Mouse (Mus musculus): ENCODE results near the gene Agl. TPM values are rescaled to one million over a fixed set of nuclear protein-coding genes. Genes with fewer than 3 reads are reported as not detected.
"Not testable (repeated sequence)": the region's sequence is repeated elsewhere in the genome, so short reads cannot be mapped to it uniquely, and the experiment has no call there.

Agl gene
- polyA plus RNA-seq, 1 experiment from 2014 or later = 16.1 TPM

- ATAC-seq (ENCODE audit: low FRiP score, low read depth) = no peak
- Histone ChIP-seq H3K4me2 (replicated peaks) (no peak overlapping the region), H3K9me3 (no peaks in the 10 kb centered on the region), H3K9ac (replicated peaks) (no peak overlapping the region), H3K27me3 (no peaks in the 10 kb centered on the region), H3K36me3 (peaks cover 69% of the 10 kb centered on the region), H3K4me3 (no peak overlapping the region), H3K27ac (replicated peaks) (no peak overlapping the region), H3K4me1 (no peaks in the 10 kb centered on the region)
- 86% methylated on average over 2 of the region's 2 CpGs for WGBS
Measured at GRCm38 (mm10) chr3:116776961-116777360, 31.0 kb downstream of the Agl start.

DNA sequence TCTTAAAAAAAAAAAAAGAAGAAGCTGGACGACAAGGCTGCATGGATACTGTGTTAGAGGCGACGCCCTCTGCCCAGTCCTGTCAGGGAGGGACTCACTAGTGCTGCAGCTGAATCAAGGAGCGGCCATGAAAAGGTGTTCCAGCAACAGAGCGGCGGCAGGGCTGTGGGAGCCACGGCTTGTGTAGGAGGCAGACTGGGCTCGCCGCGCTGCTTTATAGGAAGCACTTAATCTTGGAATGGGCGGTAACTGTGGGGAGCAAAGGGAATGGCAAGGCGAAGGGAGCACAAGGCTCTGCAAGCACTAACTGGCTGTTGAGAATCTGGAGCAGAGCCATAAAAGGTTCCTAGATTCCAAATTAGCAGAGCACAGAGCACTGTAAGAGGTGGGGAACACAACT, 34.1 kb downstream of the Agl start:
- H3K4me3 ChIP-seq = no peak overlapping the region
- no peaks in the 10 kb centered on the region for H3K9me3 ChIP-seq
- H3K27ac ChIP-seq (replicated peaks) = no peak overlapping the region
- no peaks in the 10 kb centered on the region for H3K4me1 ChIP-seq
- H3K36me3 ChIP-seq = peaks cover 56% of the 10 kb centered on the region
- no peak overlapping the region for H3K4me2 ChIP-seq (replicated peaks)
- no peaks in the 10 kb centered on the region for H3K27me3 ChIP-seq
- H3K9ac ChIP-seq (replicated peaks) = no peak overlapping the region
- no peak for ATAC-seq (ENCODE audit: low FRiP score, low read depth)
- WGBS = 91% methylated on average over 12 of the region's 12 CpGs

DNA sequence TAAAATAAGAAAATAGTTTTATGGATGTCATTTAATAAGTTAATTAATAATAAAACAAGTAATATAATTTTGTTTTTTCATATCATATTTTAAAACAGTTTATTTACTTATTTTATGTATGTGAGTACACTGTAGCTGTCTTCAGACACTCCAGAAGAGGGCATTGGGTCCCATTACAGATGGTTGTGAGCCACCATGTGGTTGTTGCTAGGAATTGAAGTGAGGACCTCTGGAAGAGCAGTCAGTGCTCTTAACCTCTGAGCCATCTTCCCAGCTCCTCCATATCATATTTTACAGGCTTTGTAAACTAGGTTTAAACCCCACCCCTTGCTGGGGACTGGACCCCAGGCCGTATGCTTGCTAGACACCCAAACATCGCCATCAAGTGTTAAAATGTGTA, 36.4 kb downstream of the Agl start:
- H3K4me1 ChIP-seq = no peaks in the 10 kb centered on the region
- WGBS = 93% methylated on average over 2 of the region's 2 CpGs

GRCm38 (mm10) chr3:116766963-116767362, 41.0 kb downstream of the Agl start:
- H3K9me3 ChIP-seq; H3K9ac ChIP-seq (replicated peaks); H3K4me2 ChIP-seq (replicated peaks); H3K27me3 ChIP-seq; H3K4me1 ChIP-seq; H3K27ac ChIP-seq (replicated peaks); H3K4me3 ChIP-seq; ATAC-seq (ENCODE audit: low FRiP score, low read depth): not testable (repeated sequence)
- peaks cover 34% of the 10 kb centered on the region for H3K36me3 ChIP-seq
- WGBS = 93% methylated on average over 7 of the region's 7 CpGs

More for the DNA sequence above, 36.4 kb downstream of the Agl start:
- Histone ChIP-seq H3K27me3 (no peaks in the 10 kb centered on the region), H3K4me3 (no peak overlapping the region), H3K36me3 (peaks cover 50% of the 10 kb centered on the region), H3K4me2 (replicated peaks) (no peak overlapping the region), H3K9ac (replicated peaks) (no peak overlapping the region), H3K9me3 (no peaks in the 10 kb centered on the region), H3K27ac (replicated peaks) (no peak overlapping the region)
- no peak for ATAC-seq (ENCODE audit: low FRiP score, low read depth)

GRCm38 (mm10) chr3:116752818-116753217, 55.1 kb downstream of the Agl start:
- Histone ChIP-seq H3K36me3 (peaks cover 33% of the 10 kb centered on the region), H3K4me3 (no peak overlapping the region), H3K9ac (replicated peaks) (no peak overlapping the region), H3K4me2 (replicated peaks) (no peak overlapping the region), H3K4me1 (no peaks in the 10 kb centered on the region), H3K27me3 (no peaks in the 10 kb centered on the region), H3K9me3 (no peaks in the 10 kb centered on the region), H3K27ac (replicated peaks) (no peak overlapping the region)
- 94% methylated on average over 8 of the region's 8 CpGs for WGBS
- ATAC-seq (ENCODE audit: low FRiP score, low read depth) = no peak

GRCm38 (mm10) chr3:116751191-116751860, 56.6 kb downstream of the Agl start:
- Histone ChIP-seq H3K4me1 (no peaks in the 10 kb centered on the region), H3K9me3 (no peaks in the 10 kb centered on the region), H3K9ac (replicated peaks) (no peak overlapping the region), H3K36me3 (peaks cover 24% of the 10 kb centered on the region), H3K27ac (replicated peaks) (no peak overlapping the region), H3K27me3 (no peaks in the 10 kb centered on the region), H3K4me2 (replicated peaks) (no peak overlapping the region), H3K4me3 (no peak overlapping the region)
- WGBS = 81% methylated on average over 4 of the region's 4 CpGs
- 0 out of 2 replicates have a peak, but pooled peaks have one; percentile 48 for ATAC-seq (ENCODE audit: low FRiP score, low read depth)

DNA sequence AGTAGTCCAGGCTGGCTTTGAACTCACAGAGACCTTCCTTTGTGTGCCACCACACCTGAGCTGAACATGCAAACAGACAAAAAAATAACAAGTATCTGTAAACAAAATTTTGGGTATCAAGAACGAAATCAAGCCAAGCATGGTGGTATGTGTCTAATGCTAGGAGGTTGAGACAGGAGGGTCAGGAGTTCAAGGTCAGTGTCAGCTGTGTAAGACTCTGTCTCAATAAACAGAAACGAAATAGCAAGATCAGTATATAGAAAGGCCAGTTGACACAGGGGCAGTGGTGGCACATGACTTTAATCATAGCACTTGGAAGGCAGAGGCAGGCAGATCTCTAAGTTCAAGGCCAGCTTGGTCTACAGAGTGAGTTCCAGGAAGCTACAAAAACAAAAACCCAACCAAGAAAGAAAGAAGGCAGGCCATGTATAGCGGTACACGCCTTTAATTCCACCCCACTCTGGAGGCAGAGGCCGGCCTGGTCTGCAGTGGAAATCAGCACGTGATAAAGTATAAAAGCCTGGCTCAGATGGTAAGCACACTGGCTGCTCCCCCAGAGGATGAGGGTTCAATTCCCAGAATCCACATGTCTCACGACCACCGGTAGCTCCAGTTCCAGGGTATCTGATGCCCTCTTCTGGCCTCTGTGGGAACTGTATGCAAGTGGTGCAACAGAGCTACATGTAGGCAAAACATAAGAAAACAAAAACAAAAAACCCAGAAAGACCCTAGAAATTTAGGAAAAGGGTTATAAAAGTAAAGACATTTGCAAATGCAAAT, 59.4 kb downstream of the Agl start:
- Histone ChIP-seq H3K9me3 (no peaks in the 10 kb centered on the region), H3K4me3 (no peak overlapping the region), H3K27ac (replicated peaks) (no peak overlapping the region), H3K4me1 (no peaks in the 10 kb centered on the region), H3K4me2 (replicated peaks) (no peak overlapping the region), H3K9ac (replicated peaks) (no peak overlapping the region), H3K36me3 (peaks cover 23% of the 10 kb centered on the region), H3K27me3 (no peaks in the 10 kb centered on the region)
- no peak for ATAC-seq (ENCODE audit: low FRiP score, low read depth)
- WGBS = 59% methylated on average over 8 of the region's 8 CpGs

- 89% methylated on average over 7 of the region's 7 CpGs for WGBS
Measured at GRCm38 (mm10) chr3:116747648-116748047, 60.3 kb downstream of the Agl start.

DNA sequence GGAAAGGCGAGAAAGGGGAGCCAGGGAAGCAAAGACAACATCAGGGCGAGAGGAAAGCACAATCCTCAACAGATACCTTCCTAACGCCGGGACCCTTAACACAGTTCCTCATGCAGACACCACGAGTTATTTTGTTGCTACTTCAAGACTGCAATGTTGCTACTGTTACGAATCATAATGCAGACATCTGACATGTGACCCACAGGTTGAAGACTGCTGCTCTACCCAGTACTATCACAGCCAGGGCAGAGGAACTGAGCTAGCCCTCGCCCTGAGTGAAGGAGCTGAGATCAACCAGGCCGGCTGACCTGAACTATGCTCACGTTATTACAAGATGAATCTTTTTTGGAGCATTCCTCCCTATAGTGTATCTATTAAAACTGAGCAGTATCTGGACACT, 67.0 kb downstream of the Agl start:
- ATAC-seq (ENCODE audit: low FRiP score, low read depth) = no peak
- H3K9ac ChIP-seq (replicated peaks) = no peak overlapping the region
- H3K27ac ChIP-seq (replicated peaks) = no peak overlapping the region
- H3K36me3 ChIP-seq = peaks cover 4% of the 10 kb centered on the region
- no peaks in the 10 kb centered on the region for H3K9me3 ChIP-seq
- no peaks in the 10 kb centered on the region for H3K4me1 ChIP-seq
- no peaks in the 10 kb centered on the region for H3K27me3 ChIP-seq
- WGBS = 86% methylated on average over 9 of the region's 9 CpGs
- no peak overlapping the region for H3K4me3 ChIP-seq
- no peak overlapping the region for H3K4me2 ChIP-seq (replicated peaks)

More at GRCm38 (mm10) chr3:116747648-116748047, 60.3 kb downstream of the Agl start:
- not testable (repeated sequence) for H3K4me2 ChIP-seq (replicated peaks); H3K27me3 ChIP-seq; H3K9ac ChIP-seq (replicated peaks); H3K27ac ChIP-seq (replicated peaks); ATAC-seq (ENCODE audit: low FRiP score, low read depth); H3K4me1 ChIP-seq; H3K9me3 ChIP-seq; H3K4me3 ChIP-seq
- H3K36me3 ChIP-seq = peaks cover 20% of the 10 kb centered on the region

GRCm38 (mm10) chr3:116740106-116740505, 67.9 kb downstream of the Agl start:
- Histone ChIP-seq H3K4me3 (no peak overlapping the region), H3K36me3 (peaks cover 4% of the 10 kb centered on the region), H3K4me1 (no peaks in the 10 kb centered on the region), H3K4me2 (replicated peaks) (no peak overlapping the region), H3K9me3 (no peaks in the 10 kb centered on the region), H3K27me3 (no peaks in the 10 kb centered on the region), H3K27ac (replicated peaks) (no peak overlapping the region), H3K9ac (replicated peaks) (no peak overlapping the region)
- 95% methylated on average over 5 of the region's 5 CpGs for WGBS
- no peak for ATAC-seq (ENCODE audit: low FRiP score, low read depth)

GRCm38 (mm10) chr3:116737326-116737731, 70.6 kb downstream of the Agl start:
- H3K36me3 ChIP-seq = no peaks in the 10 kb centered on the region
- H3K4me1 ChIP-seq = no peaks in the 10 kb centered on the region
- no peak overlapping the region for H3K4me2 ChIP-seq (replicated peaks)
- no peak for ATAC-seq (ENCODE audit: low FRiP score, low read depth)
- no peaks in the 10 kb centered on the region for H3K27me3 ChIP-seq
- no peak overlapping the region for H3K4me3 ChIP-seq
- H3K9me3 ChIP-seq = no peaks in the 10 kb centered on the region
- H3K9ac ChIP-seq (replicated peaks) = no peak overlapping the region
- 83% methylated on average over 8 of the region's 8 CpGs for WGBS
- H3K27ac ChIP-seq (replicated peaks) = no peak overlapping the region

GRCm38 (mm10) chr3:116729483-116730174, 78.3 kb downstream of the Agl start:
- no peaks in the 10 kb centered on the region for H3K9me3 ChIP-seq
- H3K36me3 ChIP-seq = no peaks in the 10 kb centered on the region
- no peak overlapping the region for H3K4me3 ChIP-seq
- H3K4me1 ChIP-seq = peaks cover 5% of the 10 kb centered on the region; the same call in 1 of the 2 replicates
- H3K9ac ChIP-seq (replicated peaks) = no peak overlapping the region
- 85% methylated on average over 2 of the region's 2 CpGs for WGBS
- H3K27me3 ChIP-seq = no peaks in the 10 kb centered on the region
- ATAC-seq (ENCODE audit: low FRiP score, low read depth) = no peak
- H3K4me2 ChIP-seq (replicated peaks) = no peak overlapping the region
- no peak overlapping the region for H3K27ac ChIP-seq (replicated peaks)
